Mouse (Mus musculus): ENCODE data around the gene Blvrb.
"Not testable (repeated sequence)": the region's sequence is repeated elsewhere in the genome, so short reads cannot be mapped to it uniquely, and the experiment has no call there.

Blvrb gene

GRCm38 (mm10) chr7:27483860-27484259, 36.1 kb downstream of the Blvrb start:
- no peak for DNase-seq

GRCm38 (mm10) chr7:27486102-27486769, 38.5 kb downstream of the Blvrb start:
- DNase-seq: peak; percentile 58

- DNase-seq: peak; percentile 100
Observed at GRCm38 (mm10) chr7:27486770-27487697, 39.3 kb downstream of the Blvrb start, which contains the start of gene Sertad1. Gene Sertad1 (plus strand): TSS chr7:27486910.

GRCm38 (mm10) chr7:27487740-27488268, 40.0 kb downstream of the Blvrb start:
- DNase-seq: peak; percentile 85

GRCm38 (mm10) chr7:27489270-27489869, 41.6 kb downstream of the Blvrb start:
- no peak for DNase-seq

GRCm38 (mm10) chr7:27490227-27490542, 42.4 kb downstream of the Blvrb start:
- no peak for DNase-seq

GRCm38 (mm10) chr7:27490543-27491329, 43.0 kb downstream of the Blvrb start:
- DNase-seq: peak; percentile 97

- DNase-seq: peak; percentile 69
Observed at GRCm38 (mm10) chr7:27491856-27492255, 44.1 kb downstream of the Blvrb start.

- DNase-seq: no peak
Observed at GRCm38 (mm10) chr7:27493022-27493421, 45.2 kb downstream of the Blvrb start.

- DNase-seq: no peak
Observed at GRCm38 (mm10) chr7:27493450-27493849, 45.7 kb downstream of the Blvrb start.

- not testable (repeated sequence) for DNase-seq
Observed at GRCm38 (mm10) chr7:27494659-27495367, 47.0 kb downstream of the Blvrb start.

- DNase-seq: no peak
Observed at GRCm38 (mm10) chr7:27499036-27499435, 51.3 kb downstream of the Blvrb start, which contains the start of gene Prx. Gene Prx (plus strand): TSS chr7:27499324.

GRCm38 (mm10) chr7:27501620-27502019, 53.8 kb downstream of the Blvrb start:
- peak; percentile 56 for DNase-seq

GRCm38 (mm10) chr7:27506765-27507370, 59.1 kb downstream of the Blvrb start:
- DNase-seq: no peak

- peak; percentile 99 for DNase-seq
Observed at GRCm38 (mm10) chr7:27507711-27508647, 60.2 kb downstream of the Blvrb start.

- DNase-seq: peak; percentile 78
Observed at GRCm38 (mm10) chr7:27508648-27509005, 60.8 kb downstream of the Blvrb start.

GRCm38 (mm10) chr7:27510809-27511208, 63.0 kb downstream of the Blvrb start:
- DNase-seq: no peak

GRCm38 (mm10) chr7:27514961-27515360, 67.2 kb downstream of the Blvrb start:
- DNase-seq: no peak

All from kidney, postnatal 14 days (tissue).